Mouse (Mus musculus): ENCODE measurements around the gene Sarm1.

Gene Sarm1

DNA sequence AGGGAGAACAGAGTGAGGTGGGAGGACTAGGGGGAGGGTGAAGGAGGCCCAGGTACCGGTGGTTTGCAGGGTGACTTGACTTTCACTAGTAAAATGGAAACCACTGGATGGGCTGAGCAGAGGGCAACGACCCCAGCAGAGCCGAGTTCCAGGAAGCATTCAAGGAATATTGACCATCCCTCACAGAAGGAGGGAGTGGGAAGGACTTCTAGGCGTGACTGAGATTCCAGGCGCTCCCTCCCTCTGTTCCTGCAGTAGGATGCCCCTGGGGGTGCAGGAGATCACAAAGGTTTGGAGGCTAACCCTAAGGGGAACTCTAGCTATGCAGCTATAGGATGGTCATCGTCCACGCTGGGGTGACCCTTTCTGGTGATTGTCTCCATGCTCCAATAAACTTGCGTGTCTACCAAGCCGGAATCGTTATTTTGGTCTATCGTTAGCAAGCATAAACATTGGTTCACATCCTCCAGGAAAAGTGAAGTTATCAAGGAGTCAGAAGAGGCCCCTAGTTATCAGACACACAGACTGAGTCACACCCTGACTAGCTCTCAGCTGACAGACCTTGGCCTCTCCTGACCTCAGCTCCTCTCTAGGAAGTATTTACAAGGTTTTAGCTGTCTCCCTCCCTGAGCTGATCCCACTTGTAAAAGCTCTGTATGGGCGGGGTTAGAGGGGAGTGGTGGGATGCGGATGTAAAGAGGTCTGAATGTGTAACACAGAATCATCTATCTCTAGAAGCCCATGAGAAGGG lies 34.1 kb downstream of the Sarm1 start:
- no peak for DNase-seq (ENCODE audit: extremely low spot score, low spot score)

- no peak for DNase-seq (ENCODE audit: extremely low spot score, low spot score)
Measured at GRCm38 (mm10) chr11:78462669-78463068, 34.9 kb downstream of the Sarm1 start.

DNA sequence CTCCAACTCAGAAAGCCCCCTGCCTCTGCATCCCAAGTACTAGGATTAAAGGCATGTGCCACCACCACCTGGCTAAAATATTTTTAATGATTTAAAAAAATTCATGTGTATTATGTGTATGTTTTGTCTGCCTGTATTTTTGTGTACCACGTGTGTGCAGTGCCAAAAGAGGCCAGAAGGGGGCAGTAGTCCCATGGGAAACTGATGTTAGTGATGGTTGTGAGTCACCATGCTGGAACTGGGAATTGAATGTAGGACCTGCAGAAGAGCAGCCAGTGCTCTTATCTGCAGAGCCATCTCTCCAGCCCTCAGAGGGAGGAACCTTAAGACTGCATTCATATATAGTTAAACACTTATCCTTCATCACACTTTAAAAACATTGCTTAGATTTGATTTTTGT lies 35.7 kb downstream of the Sarm1 start:
- DNase-seq (ENCODE audit: extremely low spot score, low spot score), result no peak

GRCm38 (mm10) chr11:78458740-78459139 lies 38.8 kb downstream of the Sarm1 start:
- no peak for DNase-seq (ENCODE audit: extremely low spot score, low spot score)

DNA sequence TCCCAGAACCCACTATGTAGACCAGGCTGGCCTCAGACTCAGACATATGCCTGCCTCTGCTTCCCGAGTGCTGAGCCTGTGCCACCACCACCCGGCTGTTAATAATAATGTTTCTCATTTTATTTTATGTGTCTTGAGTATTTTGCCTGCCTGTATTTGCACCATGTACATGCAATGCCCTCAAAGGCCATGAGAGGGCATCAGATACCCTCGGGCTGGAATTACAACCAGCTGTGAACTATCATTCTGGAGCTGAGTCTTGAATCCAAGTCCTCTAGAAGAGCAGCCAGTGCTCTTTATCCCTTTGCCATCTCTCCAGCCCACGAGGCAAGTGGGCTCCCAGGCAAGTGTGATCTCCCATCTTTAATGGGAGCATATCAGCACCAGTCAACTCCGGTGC lies 42.2 kb downstream of the Sarm1 start:
- peak; percentile 47 for DNase-seq (ENCODE audit: extremely low spot score, low spot score)

DNA sequence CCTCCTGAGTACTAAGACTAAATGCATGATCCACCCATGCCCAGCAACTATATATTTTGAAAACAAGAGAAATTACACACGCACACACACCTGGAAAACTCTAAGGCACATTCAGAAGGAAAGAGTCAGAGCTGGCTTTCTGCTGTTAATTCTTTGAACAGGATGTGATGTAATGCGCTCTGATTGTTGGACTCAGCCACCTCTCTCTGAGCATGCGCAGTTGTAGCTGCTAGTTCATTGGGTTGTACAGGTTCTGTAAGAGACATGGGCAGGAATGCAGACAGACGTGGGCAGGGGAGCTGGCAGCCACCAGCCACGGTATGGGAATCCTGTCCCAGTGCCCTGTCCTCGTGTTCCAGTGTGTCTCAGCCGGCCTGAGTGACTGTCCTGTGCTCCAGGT lies 43.3 kb downstream of the Sarm1 start:
- no peak for DNase-seq (ENCODE audit: extremely low spot score, low spot score)

DNA sequence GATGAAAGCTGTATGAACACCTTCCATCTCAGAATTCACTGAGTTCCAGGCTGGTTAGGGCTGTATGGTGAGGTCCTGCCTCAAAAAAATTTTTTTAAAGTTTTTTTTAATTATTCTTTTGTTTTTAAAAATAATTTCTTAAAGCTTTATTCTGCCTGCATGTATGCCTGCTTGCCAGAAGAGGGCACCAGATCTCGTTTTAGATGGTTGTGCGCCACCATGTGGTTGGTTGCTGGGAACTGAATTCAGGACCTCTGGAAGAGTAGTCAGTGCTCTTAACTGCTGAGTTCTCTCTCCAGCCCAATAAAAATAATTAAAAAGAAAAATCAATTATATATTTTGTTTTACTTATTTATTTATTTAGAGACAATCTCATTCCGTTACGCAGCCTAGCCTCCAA lies 43.9 kb downstream of the Sarm1 start:
- DNase-seq (ENCODE audit: extremely low spot score, low spot score), result peak; percentile 61

DNA sequence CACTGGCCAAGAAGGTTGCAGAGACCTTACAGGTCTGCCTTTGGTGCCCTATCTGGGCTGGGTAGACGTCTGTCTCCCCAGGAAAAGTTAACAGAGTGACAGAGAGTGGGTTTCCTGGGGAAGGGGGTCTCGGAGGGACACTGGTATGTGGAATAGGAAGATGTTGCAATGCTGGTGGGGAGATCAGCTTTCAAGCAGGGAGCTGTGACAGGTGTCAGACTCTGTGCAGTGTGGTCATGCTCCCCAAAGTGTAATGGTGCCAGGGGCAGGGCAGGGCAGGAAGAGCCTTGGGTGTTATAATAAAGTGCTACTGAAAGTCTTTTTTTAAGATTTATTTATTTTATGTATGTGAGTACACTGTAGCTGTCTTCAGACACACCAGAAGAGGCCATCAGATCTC lies 47.2 kb downstream of the Sarm1 start:
- DNase-seq (ENCODE audit: extremely low spot score, low spot score), result no peak

DNA sequence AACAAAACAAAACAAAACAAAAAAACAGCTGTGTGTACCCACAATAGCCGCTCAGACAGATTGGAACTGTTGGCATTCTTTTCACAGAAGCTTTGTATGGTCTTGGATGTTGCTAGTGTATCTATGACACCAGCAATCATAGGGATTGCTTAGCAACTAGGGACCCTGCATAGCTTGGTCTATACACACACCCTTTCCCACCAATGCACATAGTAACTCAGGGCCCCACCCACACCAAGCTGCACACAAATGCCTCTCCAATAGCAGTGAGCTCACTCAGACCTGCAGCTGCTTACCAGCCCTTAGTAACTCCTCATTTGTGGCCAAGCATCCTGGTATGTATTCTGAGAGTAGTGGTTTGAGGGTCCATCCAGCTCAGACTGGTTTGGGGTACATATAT lies 49.3 kb downstream of the Sarm1 start:
- no peak for DNase-seq (ENCODE audit: extremely low spot score, low spot score)

DNA sequence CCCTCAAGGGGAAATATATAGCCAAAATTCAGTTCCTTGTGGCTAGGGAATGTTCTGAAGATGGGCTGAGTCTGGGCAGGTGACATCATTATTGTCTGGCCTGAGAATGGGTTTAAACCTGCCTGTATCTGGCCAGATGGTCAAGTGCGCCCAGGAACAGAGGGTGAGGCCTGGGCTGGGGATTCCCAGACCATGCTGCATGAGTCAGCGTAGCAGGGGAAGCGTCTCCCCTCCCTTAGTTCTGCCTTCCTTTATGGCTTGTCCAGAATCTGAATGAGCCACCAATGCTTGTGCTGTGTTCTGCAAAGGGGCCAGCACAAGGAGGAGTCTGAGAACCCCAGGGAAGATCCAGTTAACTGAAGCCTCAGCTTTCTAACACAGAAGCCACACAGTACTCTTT lies 50.4 kb downstream of the Sarm1 start:
- no peak for DNase-seq (ENCODE audit: extremely low spot score, low spot score)

DNA sequence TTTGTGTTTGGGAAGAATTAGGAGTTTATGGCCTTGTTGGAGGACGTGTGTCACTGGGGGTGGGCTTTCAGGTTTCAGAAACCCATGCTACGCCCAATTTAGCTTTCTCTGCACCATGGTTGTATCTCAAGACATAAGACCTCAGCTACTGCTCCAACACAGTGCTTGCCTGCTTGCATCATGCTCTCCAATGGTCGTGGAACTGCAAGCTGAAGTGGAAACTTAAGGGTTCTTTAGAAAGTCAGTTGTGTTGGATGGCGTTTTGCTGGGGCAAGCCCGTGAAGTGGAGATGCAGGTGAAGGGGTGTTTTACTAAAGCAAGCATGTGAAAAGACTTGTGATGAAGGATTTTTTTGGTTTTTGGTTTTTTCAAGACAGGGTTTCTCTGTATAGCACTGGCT lies 54.4 kb downstream of the Sarm1 start:
- DNase-seq (ENCODE audit: extremely low spot score, low spot score), result no peak

- no peak for DNase-seq (ENCODE audit: extremely low spot score, low spot score)
Measured at GRCm38 (mm10) chr11:78438399-78438930, 59.1 kb downstream of the Sarm1 start.

DNA sequence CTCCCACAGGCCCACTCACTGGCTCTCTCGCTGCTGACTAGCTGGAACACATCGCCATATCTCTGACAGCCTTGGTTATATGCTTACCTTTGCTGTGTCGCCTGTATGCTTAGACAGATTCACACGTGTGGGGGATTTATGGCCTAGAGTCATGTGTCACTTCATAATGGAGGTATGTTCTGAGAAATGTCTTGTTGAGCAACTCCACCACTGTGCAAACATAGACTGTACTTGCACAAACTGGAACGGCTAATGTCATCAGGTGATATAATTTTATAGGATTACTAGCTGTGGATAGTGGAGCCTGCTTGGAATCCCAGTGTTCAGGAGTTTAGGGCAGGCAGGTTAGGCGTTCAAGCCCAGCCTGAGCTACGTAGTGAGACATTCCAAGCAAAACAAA lies 60.4 kb downstream of the Sarm1 start:
- no peak for DNase-seq (ENCODE audit: extremely low spot score, low spot score)

- DNase-seq (ENCODE audit: extremely low spot score, low spot score), result peak; percentile 80
Measured at GRCm38 (mm10) chr11:78435776-78436349, 61.7 kb downstream of the Sarm1 start.

GRCm38 (mm10) chr11:78434052-78434451 lies 63.5 kb downstream of the Sarm1 start:
- DNase-seq (ENCODE audit: extremely low spot score, low spot score), result no peak

GRCm38 (mm10) chr11:78431176-78431575 lies 66.4 kb downstream of the Sarm1 start:
- no peak for DNase-seq (ENCODE audit: extremely low spot score, low spot score)

- DNase-seq (ENCODE audit: extremely low spot score, low spot score), result no peak
Measured at GRCm38 (mm10) chr11:78430195-78430878, 67.2 kb downstream of the Sarm1 start.

DNA sequence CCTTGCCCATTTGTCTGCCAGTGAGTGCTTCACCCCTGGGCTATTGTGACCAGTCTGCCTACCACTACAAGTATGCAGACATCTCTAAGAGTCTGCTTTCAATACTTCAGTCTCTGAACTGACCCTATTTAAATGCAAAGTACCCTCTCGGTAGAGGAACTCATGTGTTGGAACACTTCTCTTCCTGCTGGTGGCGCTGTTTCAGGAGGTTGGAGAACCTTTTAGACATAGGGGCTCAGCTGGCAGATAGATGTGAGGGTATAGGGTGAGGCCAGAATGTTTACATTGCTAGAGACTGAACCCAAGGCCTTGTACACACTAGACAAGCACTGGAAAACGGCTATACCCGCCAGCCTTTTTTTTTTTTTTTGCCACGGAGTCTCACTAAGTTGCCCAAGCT lies 69.2 kb downstream of the Sarm1 start:
- DNase-seq (ENCODE audit: extremely low spot score, low spot score), result no peak

GRCm38 (mm10) chr11:78427655-78428054 lies 69.9 kb downstream of the Sarm1 start:
- DNase-seq (ENCODE audit: extremely low spot score, low spot score), result no peak

- DNase-seq (ENCODE audit: extremely low spot score, low spot score), result no peak
Measured at GRCm38 (mm10) chr11:78425572-78425971, 72.0 kb downstream of the Sarm1 start.

DNA sequence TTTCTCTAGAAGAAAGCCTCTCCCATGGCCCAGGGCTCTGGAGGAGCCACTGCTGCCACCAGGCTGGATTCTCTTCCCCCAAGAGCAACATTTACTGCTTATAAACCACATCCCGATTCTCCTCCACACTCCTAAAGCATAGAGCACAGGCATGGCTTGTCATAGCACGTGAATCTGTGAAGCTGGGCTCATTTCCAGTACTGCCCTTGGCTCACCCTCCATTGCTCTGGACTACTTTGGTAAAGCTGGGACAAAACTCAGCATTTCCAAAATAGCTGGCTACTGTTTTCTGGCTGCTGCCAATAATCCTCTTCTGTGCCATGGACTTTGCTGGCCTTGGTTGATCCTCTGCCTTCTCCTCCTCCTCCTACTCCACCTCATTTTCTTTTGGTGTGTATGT lies 73.2 kb downstream of the Sarm1 start:
- DNase-seq (ENCODE audit: extremely low spot score, low spot score), result no peak
